14 mouse cellular contexts compared by ENCODE assay signal in the genomic region with DNA sequence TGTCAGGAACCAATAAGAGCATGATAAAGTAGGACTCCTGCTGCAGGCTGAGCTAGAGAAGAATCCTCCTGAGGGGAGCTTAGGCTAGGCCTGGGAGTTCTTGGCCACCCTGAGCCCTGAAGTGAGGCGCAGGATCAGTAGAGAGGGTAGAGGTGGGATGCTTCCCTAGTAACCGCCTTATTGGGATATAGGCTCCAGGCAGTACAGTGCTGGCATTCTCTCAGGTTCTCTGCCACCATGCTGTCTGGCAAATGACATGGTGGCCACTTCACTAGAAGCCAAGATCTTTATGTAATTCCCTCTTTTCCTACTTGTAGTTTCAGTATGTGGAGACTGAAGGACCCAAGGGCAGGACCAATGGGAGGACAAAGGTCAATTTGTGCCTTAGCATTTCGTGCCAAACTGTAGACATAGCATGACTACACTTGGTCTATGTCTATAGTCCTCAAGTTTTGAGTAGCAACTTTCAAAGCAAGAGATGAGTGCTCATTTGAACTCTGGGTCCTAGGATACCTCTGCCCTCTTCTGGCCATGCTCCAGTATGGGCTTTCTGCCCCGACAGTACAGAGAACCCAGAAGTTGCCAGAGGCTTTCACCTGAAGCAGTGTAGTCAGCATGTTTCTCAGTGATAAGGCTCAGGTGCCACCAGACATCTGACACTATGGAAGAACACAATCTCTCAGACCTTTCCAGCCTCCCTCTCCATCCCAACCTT. TPM values are rescaled to one million over a fixed set of nuclear protein-coding genes. Genes with fewer than 3 reads are reported as not detected.
DNase-seq lines count a peak whose midpoint lies in the region; ATAC-seq and TF ChIP-seq lines count a peak whose summit lies in the region.
"Had no signal": no experiment of that assay in that cellular context is flagged by ENCODE, and none has a peak within 500 bp of the region (broad histone marks: within the 10 kb centered on the region; RNA-seq: fewer than 3 reads in every experiment).

No protein-coding gene starts in this region.

- peak; percentile 10 for DNase-seq in gastrocnemius, adult 2 months
- DNase-seq in gastrocnemius, adult 8-10 months (ENCODE audit: low spot score in 2 of 2) = no peak
- no peak for DNase-seq in layer of hippocampus, adult 2 months (ENCODE audit: low spot score in 2 of 2)
- DNase-seq in layer of hippocampus, adult 18-20 months (ENCODE audit: low spot score in 2 of 2) = no peak
- peak; percentile 28 for DNase-seq in T-cell, adult 2 months (ENCODE audit: low spot score)
- DNase-seq in stomach, postnatal 0 days (ENCODE audit: low spot score) = no peak
- DNase-seq in c-Kit-positive CD71-positive TER-119-positive erythroid progenitor cells, embryonic 14.5 days (ENCODE audit: low spot score) = no peak
- no peak for DNase-seq in left cerebral cortex, adult 9 months (ENCODE audit: low spot score in 2 of 2)
- DNase-seq: adrenal gland, postnatal 10 days; heart, postnatal 36 days; lung, postnatal 10 days had no signal

- no peak for TF ChIP-seq EP300 in stomach, postnatal 0 days (optimal IDR thresholded peaks at IDR 0.05)

- no peak for TF ChIP-seq CTCF in gastrocnemius, adult 2 months (IDR thresholded peaks at IDR 0.05)
- 0 out of 2 replicates have a peak, but pooled peaks have one; percentile 6 for TF ChIP-seq CTCF in layer of hippocampus, adult 2 months (conservative IDR thresholded peaks at IDR 0.05)
- peak; percentile 46 for TF ChIP-seq CTCF in stomach, postnatal 0 days (IDR thresholded peaks at IDR 0.05; ENCODE audit: low read depth)

- no peaks in the 10 kb centered on the region for H3K4me1 ChIP-seq in stomach, postnatal 0 days (replicated peaks; ENCODE audit: control insufficient read depth, insufficient read depth)

- 80% methylated on average over 4 of the region's 4 CpGs for WGBS in stomach, postnatal 0 days

- no peaks in the 10 kb centered on the region for H3K36me3 ChIP-seq in stomach, postnatal 0 days (ENCODE audit: control insufficient read depth, insufficient read depth, low read length)

- H3K27me3 ChIP-seq in stomach, postnatal 0 days (ENCODE audit: control insufficient read depth, insufficient read depth, low read length) = no peaks in the 10 kb centered on the region
- H3K27me3 ChIP-seq: limb, embryonic 13.5 days; midbrain, embryonic 13.5 days; neural tube, embryonic 12.5 days had no signal

- H3K9me3 ChIP-seq in stomach, postnatal 0 days (ENCODE audit: control insufficient read depth, low read length) = no peaks in the 10 kb centered on the region
- H3K9me3 ChIP-seq: limb, embryonic 13.5 days; midbrain, embryonic 13.5 days; neural tube, embryonic 12.5 days had no signal

- ATAC-seq in stomach, postnatal 0 days (ENCODE audit: low FRiP score, low TSS enrichment) = no peak

- H3K9ac ChIP-seq in stomach, postnatal 0 days (ENCODE audit: low read length) = no peak overlapping the region
- H3K9ac ChIP-seq: limb, embryonic 13.5 days; midbrain, embryonic 13.5 days; neural tube, embryonic 12.5 days had no signal

- H3K4me2 ChIP-seq in stomach, postnatal 0 days (replicated peaks; ENCODE audit: low read depth) = no peak overlapping the region
- H3K4me2 ChIP-seq: limb, embryonic 13.5 days; midbrain, embryonic 13.5 days; neural tube, embryonic 12.5 days had no signal

- no peak overlapping the region for H3K27ac ChIP-seq in gastrocnemius, adult 2 months
- peak overlapping the region; percentile 36; the same call in 1 of the 2 replicates for H3K27ac ChIP-seq in layer of hippocampus, adult 2 months
- no peak overlapping the region for H3K27ac ChIP-seq in stomach, postnatal 0 days (replicated peaks)
- H3K27ac ChIP-seq: limb, embryonic 13.5 days; neural tube, embryonic 12.5 days had no signal

- intact Hi-C loops in gastrocnemius, adult 2 months (cut with DNase I) = no loop called here

- no peak overlapping the region for H3K4me3 ChIP-seq in gastrocnemius, adult 2 months
- H3K4me3 ChIP-seq in layer of hippocampus, adult 2 months = no peak overlapping the region
- no peak overlapping the region for H3K4me3 ChIP-seq in stomach, postnatal 0 days (ENCODE audit: low read depth, low read length)
- H3K4me3 ChIP-seq: limb, embryonic 13.5 days; midbrain, embryonic 13.5 days; neural tube, embryonic 12.5 days had no signal

RNA-seq across cellular contexts. Expression of a gene that starts 43.0 kb away (rescaled TPM):
- 10 to 100 TPM; 27.5 to 43.4 TPM for total RNA-seq in gastrocnemius, adult 2 months (2021)
- total RNA-seq in gastrocnemius, adult 8-10 months (2022) = 10 to 100 TPM; 35.4 to 57.5 (median 43.5) TPM
- 10 to 100 TPM; 64.2 to 70.8 TPM for total RNA-seq in layer of hippocampus, adult 2 months (2021)
- 10 to 100 TPM; 73.9 to 80.4 TPM for total RNA-seq in layer of hippocampus, adult 18-20 months (2021)
- 44.7 and 47.9 TPM in 2 replicates for polyA plus RNA-seq in stomach, postnatal 0 days (2015; fragmentation: Nextera tagmentation; extraction: Ambion mirVana)

Comparison
In these comparisons a context has a peak if more than half of its experiments do, and no peak if none do; other contexts are left out.
1. DNase-seq: peak in gastrocnemius, adult 2 months (single experiment) and T-cell, adult 2 months (single experiment); none in gastrocnemius, adult 8-10 months (0 of 2), layer of hippocampus, adult 2 months (0 of 2), layer of hippocampus, adult 18-20 months (0 of 2), stomach, postnatal 0 days (single experiment), c-Kit-positive CD71-positive TER-119-positive erythroid progenitor cells, embryonic 14.5 days (single experiment) and left cerebral cortex, adult 9 months (0 of 2).